Mouse (Mus musculus): ENCODE measurements around the gene Vangl1. TPM values are rescaled to one million over a fixed set of nuclear protein-coding genes. Genes with fewer than 3 reads are reported as not detected.
"Not testable (repeated sequence)": the region's sequence is repeated elsewhere in the genome, so short reads cannot be mapped to it uniquely, and the experiment has no call there.

Gene Vangl1
- total and polyA plus RNA-seq, 2 experiments from 2014 or later, result 7.1 to 16.8 TPM

- 66% methylated on average over 4 of the region's 4 CpGs for WGBS
- no peaks in the 10 kb centered on the region for H3K36me3 ChIP-seq (ENCODE audit: insufficient read depth, low read length)
- no peak for ATAC-seq (ENCODE audit: low FRiP score)
- no peak overlapping the region for H3K4me2 ChIP-seq (ENCODE audit: low read depth, low read length, poor library complexity, severe bottlenecking)
- DNase-seq (ENCODE audit: low spot score), result no peak
- no peaks in the 10 kb centered on the region for H3K9me3 ChIP-seq (ENCODE audit: low read length)
- no peaks in the 10 kb centered on the region; the same call in none of the 2 replicates for H3K4me1 ChIP-seq (ENCODE audit: insufficient read depth, low read length)
- no peak overlapping the region for H3K27ac ChIP-seq (ENCODE audit: low read depth, low read length)
- TF ChIP-seq CTCF (IDR thresholded peaks at IDR 0.05), result no peak
- no peaks in the 10 kb centered on the region for H3K27me3 ChIP-seq (ENCODE audit: insufficient read depth, low read length)
- no peak overlapping the region for H3K4me3 ChIP-seq (ENCODE audit: low read depth, low read length)
- no peak overlapping the region for H3K9ac ChIP-seq (replicated peaks; ENCODE audit: low read length, poor library complexity, severe bottlenecking)
These were observed 38.2 kb downstream of the Vangl1 start for GRCm38 (mm10) chr3:102166287-102166620.

GRCm38 (mm10) chr3:102165536-102166286, 38.8 kb downstream of the Vangl1 start:
- Histone ChIP-seq H3K9me3 (ENCODE audit: low read length) (no peaks in the 10 kb centered on the region), H3K4me1 (ENCODE audit: insufficient read depth, low read length) (no peaks in the 10 kb centered on the region; the same call in none of the 2 replicates), H3K9ac (replicated peaks; ENCODE audit: low read length, poor library complexity, severe bottlenecking) (no peak overlapping the region), H3K4me3 (ENCODE audit: low read depth, low read length) (no peak overlapping the region), H3K27ac (ENCODE audit: low read depth, low read length) (no peak overlapping the region), H3K27me3 (ENCODE audit: insufficient read depth, low read length) (no peaks in the 10 kb centered on the region), H3K36me3 (ENCODE audit: insufficient read depth, low read length) (no peaks in the 10 kb centered on the region), H3K4me2 (ENCODE audit: low read depth, low read length, poor library complexity, severe bottlenecking) (no peak overlapping the region)
- WGBS, result 88% methylated on average over 21 of the region's 21 CpGs
- ATAC-seq (ENCODE audit: low FRiP score), result no peak
- no peak for TF ChIP-seq CTCF (IDR thresholded peaks at IDR 0.05)
- DNase-seq (ENCODE audit: low spot score), result no peak

- Histone ChIP-seq H3K4me3 (ENCODE audit: low read depth, low read length) (no peak overlapping the region), H3K9ac (replicated peaks; ENCODE audit: low read length, poor library complexity, severe bottlenecking) (no peak overlapping the region), H3K27ac (ENCODE audit: low read depth, low read length) (no peak overlapping the region), H3K36me3 (ENCODE audit: insufficient read depth, low read length) (no peaks in the 10 kb centered on the region), H3K4me2 (ENCODE audit: low read depth, low read length, poor library complexity, severe bottlenecking) (no peak overlapping the region), H3K4me1 (ENCODE audit: insufficient read depth, low read length) (no peaks in the 10 kb centered on the region; the same call in none of the 2 replicates), H3K27me3 (ENCODE audit: insufficient read depth, low read length) (no peaks in the 10 kb centered on the region), H3K9me3 (ENCODE audit: low read length) (no peaks in the 10 kb centered on the region)
- no peak for ATAC-seq (ENCODE audit: low FRiP score)
- TF ChIP-seq CTCF (IDR thresholded peaks at IDR 0.05), result no peak
- 68% methylated on average over 4 of the region's 4 CpGs for WGBS
- no peak for DNase-seq (ENCODE audit: low spot score)
These were observed 39.6 kb downstream of the Vangl1 start for GRCm38 (mm10) chr3:102164911-102165310.

- not testable (repeated sequence) for H3K4me3 ChIP-seq (ENCODE audit: low read depth, low read length); H3K4me1 ChIP-seq (ENCODE audit: insufficient read depth, low read length); ATAC-seq (ENCODE audit: low FRiP score); H3K27me3 ChIP-seq (ENCODE audit: insufficient read depth, low read length); H3K36me3 ChIP-seq (ENCODE audit: insufficient read depth, low read length); H3K4me2 ChIP-seq (ENCODE audit: low read depth, low read length, poor library complexity, severe bottlenecking); DNase-seq (ENCODE audit: low spot score); H3K9ac ChIP-seq (replicated peaks; ENCODE audit: low read length, poor library complexity, severe bottlenecking); H3K27ac ChIP-seq (ENCODE audit: low read depth, low read length); H3K9me3 ChIP-seq (ENCODE audit: low read length)
- 75% methylated on average over 1 of the region's 1 CpGs for WGBS
These were observed 40.6 kb downstream of the Vangl1 start for GRCm38 (mm10) chr3:102163861-102164260.

GRCm38 (mm10) chr3:102159423-102160325, 44.8 kb downstream of the Vangl1 start:
- Histone ChIP-seq H3K4me3 (ENCODE audit: low read depth, low read length) (no peak overlapping the region), H3K9me3 (ENCODE audit: low read length) (no peaks in the 10 kb centered on the region), H3K4me1 (ENCODE audit: insufficient read depth, low read length) (no peaks in the 10 kb centered on the region), H3K9ac (replicated peaks; ENCODE audit: low read length, poor library complexity, severe bottlenecking) (no peak overlapping the region), H3K27me3 (ENCODE audit: insufficient read depth, low read length) (no peaks in the 10 kb centered on the region), H3K27ac (ENCODE audit: low read depth, low read length) (no peak overlapping the region), H3K36me3 (ENCODE audit: insufficient read depth, low read length) (no peaks in the 10 kb centered on the region), H3K4me2 (ENCODE audit: low read depth, low read length, poor library complexity, severe bottlenecking) (no peak overlapping the region)
- 50% methylated on average over 14 of the region's 14 CpGs for WGBS
- DNase-seq (ENCODE audit: low spot score), result peak; percentile 68
- no peak for ATAC-seq (ENCODE audit: low FRiP score)
- TF ChIP-seq CTCF (IDR thresholded peaks at IDR 0.05), result no peak

Measured in midbrain, postnatal 0 days (tissue).